Mouse (Mus musculus) cerebellum, adult 9-10 months (tissue): Measurements from ENCODE around the gene Eda2r.

Experiments
- DNase-seq: peaks from one replicate; pipeline ENCODE4 v3.0.0; 2022

Eda2r gene

DNA sequence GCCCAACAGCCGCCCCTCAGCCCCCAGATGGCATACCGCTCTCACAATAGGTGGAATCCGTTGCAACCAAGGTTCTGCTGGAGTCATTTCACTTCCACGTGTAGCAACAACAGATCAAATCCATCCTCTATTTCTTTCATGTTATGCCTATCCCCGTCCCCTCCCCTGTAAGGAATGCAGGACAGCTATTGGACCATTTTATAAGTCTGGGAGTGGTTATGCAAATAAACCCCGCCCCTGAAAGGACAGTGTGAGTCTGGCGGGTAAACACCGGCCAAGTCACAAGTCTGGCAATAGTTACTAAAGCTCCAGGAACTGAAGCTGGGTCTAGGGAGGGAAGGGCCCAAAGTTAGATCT is at the start of gene Eda2r:
Eda2r (minus strand) TSS at position 152 of the 357 bp plus-strand sequence.
- DNase-seq, result no peak

- no peak for DNase-seq
Measured at GRCm38 (mm10) chrX:97397872-97398271, 20.9 kb upstream of the Eda2r start.

DNA sequence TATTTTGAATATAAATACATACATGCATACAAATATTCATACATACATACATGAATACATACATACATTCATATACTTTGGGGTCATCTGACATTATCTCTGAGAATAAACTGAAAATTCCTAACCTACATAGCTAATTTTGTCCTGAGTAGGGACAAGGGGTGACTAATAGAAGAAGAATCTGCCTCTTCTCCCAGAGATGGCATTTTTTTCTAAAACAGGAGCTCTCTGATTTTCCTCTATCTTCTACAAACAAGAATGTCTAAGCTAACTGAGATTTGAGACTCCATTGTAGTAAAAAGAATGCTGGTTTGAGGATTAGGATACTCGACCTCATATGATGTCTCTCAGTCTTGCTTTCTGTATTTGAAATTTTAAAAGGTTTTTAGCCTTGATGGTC is 1.1 kb upstream of the Eda2r start:
- DNase-seq, result no peak

GRCm38 (mm10) chrX:97376321-97377064 is 523 bp downstream of the Eda2r start:
- DNase-seq, result no peak

DNA sequence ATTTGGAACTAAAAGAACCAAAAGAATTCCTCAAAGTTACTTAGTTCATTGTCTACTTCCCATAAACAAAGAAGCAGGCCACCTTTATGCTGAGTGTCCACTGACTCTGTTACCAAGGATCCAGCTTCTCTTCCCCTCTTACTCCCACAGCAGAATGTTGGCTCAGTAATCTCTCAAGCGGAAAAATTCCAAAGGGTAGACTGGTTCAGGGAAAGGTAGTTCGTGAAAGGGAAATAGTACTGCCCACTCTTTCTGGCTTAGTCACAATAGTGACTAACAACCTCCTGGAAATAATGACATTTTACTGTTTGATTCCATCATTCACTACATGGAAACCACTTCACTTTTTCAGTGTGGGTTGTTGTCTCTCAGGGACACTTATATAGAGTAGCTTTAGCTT is 4.2 kb downstream of the Eda2r start:
- DNase-seq, result no peak

- DNase-seq, result no peak
Measured at GRCm38 (mm10) chrX:97369206-97369605, 7.8 kb downstream of the Eda2r start.

DNA sequence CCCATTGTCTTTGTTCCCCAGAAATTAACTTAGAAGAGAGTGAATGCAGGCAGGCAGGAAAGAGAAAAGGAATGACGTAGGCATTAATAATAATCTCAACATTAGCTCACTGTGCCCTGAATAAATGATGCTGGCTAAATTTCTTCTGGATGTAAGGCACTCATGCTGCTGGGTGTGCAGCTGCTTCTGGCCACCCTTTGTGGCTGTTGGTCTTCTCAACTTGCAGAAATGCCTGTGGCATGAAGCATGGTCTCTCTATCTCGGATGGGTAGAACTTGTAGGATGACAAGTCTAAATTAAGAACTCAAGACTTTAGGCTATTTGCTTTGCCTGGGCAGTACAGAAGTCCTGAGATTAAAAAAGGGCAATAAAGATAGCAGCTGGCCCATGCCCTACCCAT is 8.3 kb downstream of the Eda2r start:
- no peak for DNase-seq

GRCm38 (mm10) chrX:97360919-97361318 is 16.1 kb downstream of the Eda2r start:
- no peak for DNase-seq

GRCm38 (mm10) chrX:97327891-97328290 is 49.1 kb downstream of the Eda2r start:
- no peak for DNase-seq
